ENCODE assay signal across 8 mouse cellular contexts in the genomic region with DNA sequence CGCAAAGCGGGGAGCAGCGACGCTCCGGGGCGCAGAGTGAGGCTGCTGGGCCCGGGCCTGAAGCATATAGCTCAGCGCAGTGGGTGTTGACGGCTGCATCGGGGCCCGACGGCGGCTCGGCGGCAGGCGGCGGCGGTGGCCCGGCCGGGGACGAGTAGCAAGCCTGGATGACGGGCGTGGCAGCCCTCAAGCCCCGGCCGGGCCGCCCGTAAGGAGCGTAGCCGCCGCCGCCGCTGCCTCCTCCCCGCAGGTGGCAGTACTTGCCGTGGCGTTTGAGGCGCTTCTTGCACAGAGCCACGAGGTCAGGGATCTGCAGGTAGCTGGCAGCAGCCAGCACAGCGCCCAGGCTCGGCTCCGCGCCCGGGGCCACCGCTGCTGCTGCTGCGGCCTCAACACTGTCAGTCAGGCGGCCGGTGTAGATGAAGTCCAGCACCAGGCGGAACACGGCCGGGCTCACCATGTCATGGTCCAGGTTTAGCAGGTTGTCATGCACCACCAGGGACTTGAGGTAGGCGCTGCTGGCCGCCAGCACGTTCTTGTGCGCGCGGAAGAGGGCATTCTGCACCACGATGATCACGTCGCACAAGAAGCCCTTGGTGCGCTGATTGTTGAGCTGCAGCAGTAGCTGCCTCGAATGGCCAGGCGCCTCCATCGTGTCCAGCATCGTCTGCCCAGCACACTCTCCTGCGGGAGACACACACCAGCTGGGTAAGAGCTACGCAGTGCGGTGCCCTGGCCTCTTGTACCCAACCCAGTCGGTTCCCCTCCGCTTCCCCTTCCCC. TPM values are rescaled to one million over a fixed set of nuclear protein-coding genes. Genes with fewer than 3 reads are reported as not detected.
DNase-seq lines count a peak whose midpoint lies in the region; ATAC-seq and TF ChIP-seq lines count a peak whose summit lies in the region.

No protein-coding gene starts in this region.

- peak; percentile 65 for DNase-seq in gastrocnemius, adult 2 months
- DNase-seq in gastrocnemius, adult 8-10 months (ENCODE audit: low spot score in 2 of 2): no peak
- no peak for DNase-seq in G1E (ENCODE audit: low spot score)
- DNase-seq in forebrain, postnatal 0 days: peak; percentile 27
- DNase-seq in lung, postnatal 36 days: peak; percentile 56
- DNase-seq in thymus, postnatal 14 days: peak; percentile 60
- DNase-seq in urinary bladder, postnatal 36 days (ENCODE audit: low spot score in 2 of 2): no peak

- H3K27me3 ChIP-seq in G1E (ENCODE audit: insufficient read depth, low read length): peaks cover 43% of the 10 kb centered on the region
- peaks cover 51% of the 10 kb centered on the region for H3K27me3 ChIP-seq in forebrain, postnatal 0 days (ENCODE audit: insufficient read depth, low read length)
- H3K27me3 ChIP-seq in kidney, embryonic 14.5 days (ENCODE audit: control insufficient read depth, insufficient read depth, low read length): peaks cover 65% of the 10 kb centered on the region

- TF ChIP-seq CTCF in gastrocnemius, adult 2 months (IDR thresholded peaks at IDR 0.05): no peak; the same call in 1 of the 2 replicates
- no peak for TF ChIP-seq CTCF in G1E (IDR thresholded peaks at IDR 0.05; ENCODE audit: low read depth, low read length)
- TF ChIP-seq CTCF in forebrain, postnatal 0 days (IDR thresholded peaks at IDR 0.05; ENCODE audit: low read depth): no peak; the same call in 1 of the 2 replicates

- peaks cover 20% of the 10 kb centered on the region for H3K4me1 ChIP-seq in G1E (ENCODE audit: insufficient read depth, low read depth, low read length)
- H3K4me1 ChIP-seq in forebrain, postnatal 0 days (ENCODE audit: insufficient read depth): 0 out of 2 replicates have a peak, but pooled peaks cover 4% of the 10 kb centered on the region
- peaks cover 30% of the 10 kb centered on the region for H3K4me1 ChIP-seq in kidney, embryonic 14.5 days (ENCODE audit: control insufficient read depth, insufficient read depth, low read length)

- peaks cover 45% of the 10 kb centered on the region for H3K36me3 ChIP-seq in G1E (replicated peaks)
- H3K36me3 ChIP-seq in forebrain, postnatal 0 days (ENCODE audit: insufficient read depth): peaks cover 15% of the 10 kb centered on the region
- H3K36me3 ChIP-seq in kidney, embryonic 14.5 days (ENCODE audit: control insufficient read depth, insufficient read depth, low read length): peaks cover 49% of the 10 kb centered on the region

- peak overlapping the region; percentile 22; the same call in 1 of the 2 replicates for H3K9ac ChIP-seq in forebrain, postnatal 0 days
- H3K9ac ChIP-seq in kidney, embryonic 14.5 days (ENCODE audit: low read depth, low read length): peak overlapping the region; percentile 85

- 5% methylated on average over 61 of the region's 68 CpGs for WGBS in forebrain, postnatal 0 days
- WGBS in kidney, embryonic 14.5 days: 1% methylated on average over 63 of the region's 68 CpGs

- no peak for ATAC-seq in G1E (ENCODE audit: extremely low read depth, insufficient number of reproducible peaks, low FRiP score, poor library complexity, severe bottlenecking)
- no peak for ATAC-seq in forebrain, postnatal 0 days
- no peak for ATAC-seq in kidney, embryonic 14.5 days (ENCODE audit: low FRiP score, low TSS enrichment)

- peak overlapping the region; percentile 92 for H3K27ac ChIP-seq in gastrocnemius, adult 2 months
- H3K27ac ChIP-seq in forebrain, postnatal 0 days (ENCODE audit: low read depth, low read length): no peak overlapping the region
- peak overlapping the region; percentile 96 for H3K27ac ChIP-seq in kidney, embryonic 14.5 days (ENCODE audit: low read depth, low read length)

- peaks cover 56% of the 10 kb centered on the region for H3K9me3 ChIP-seq in G1E (replicated peaks)
- H3K9me3 ChIP-seq in forebrain, postnatal 0 days (ENCODE audit: low read length): no peaks in the 10 kb centered on the region
- no peaks in the 10 kb centered on the region for H3K9me3 ChIP-seq in kidney, embryonic 14.5 days (ENCODE audit: control insufficient read depth, low read length)

- intact Hi-C loops in gastrocnemius, adult 2 months (cut with DNase I): loop anchor here (5.0 kb wide), 1 partner anchor 120 kb away; no protein-coding TSS in a partner anchor

- H3K4me3 ChIP-seq in gastrocnemius, adult 2 months: peak overlapping the region; percentile 94
- H3K4me3 ChIP-seq in G1E (ENCODE audit: low read depth, low read length): peak overlapping the region; percentile 29; the same call in 1 of the 2 replicates
- H3K4me3 ChIP-seq in forebrain, postnatal 0 days (ENCODE audit: low read depth, low read length): peak overlapping the region; percentile 25; the same call in 1 of the 2 replicates
- H3K4me3 ChIP-seq in kidney, embryonic 14.5 days (ENCODE audit: low read length): peak overlapping the region; percentile 77

- peak overlapping the region; percentile 81; the same call in 1 of the 2 replicates for H3K4me2 ChIP-seq in forebrain, postnatal 0 days (ENCODE audit: low read depth)
- peak overlapping the region; percentile 81 for H3K4me2 ChIP-seq in kidney, embryonic 14.5 days (replicated peaks; ENCODE audit: low read depth, low read length)

RNA-seq across cellular contexts. Expression of gene Hic1, which starts 2.3 kb away (rescaled TPM):
- 1 to 10 TPM; 4.6 to 6.6 TPM for total RNA-seq in gastrocnemius, adult 2 months (2021)
- total RNA-seq in gastrocnemius, adult 8-10 months (2022): 1 to 10 TPM; 2.7 to 5.0 (median 4.0) TPM
- not detected in 2 replicates for total RNA-seq in G1E (2014; fragmentation: Nextera tagmentation)
- total RNA-seq in G1E (2017): 0.05 TPM in 1 of 2 replicates, not detected in the other
- 0.22 and 0.29 TPM in 2 replicates for polyA plus RNA-seq in G1E (2012)
- total RNA-seq in forebrain, postnatal 0 days (2014; rRNA removed): 4.2 and 4.5 TPM in 2 replicates
- polyA plus RNA-seq in forebrain, postnatal 0 days (2015; fragmentation: Nextera tagmentation; extraction: Ambion mirVana): 1.7 TPM in 2 replicates
- 16.9 and 26.6 TPM in 2 replicates for polyA plus RNA-seq in kidney, embryonic 14.5 days (2014; fragmentation: Nextera tagmentation; extraction: Ambion mirVana)

RNA-seq across cellular contexts. Expression of gene Ovca2, which starts 11.6 kb away (rescaled TPM):
- total RNA-seq in gastrocnemius, adult 2 months (2021): 1 to 10 TPM; 2.5 to 3.6 TPM
- 1 to 10 TPM; 2.0 to 4.5 (median 2.3) TPM for total RNA-seq in gastrocnemius, adult 8-10 months (2022)
- total RNA-seq in G1E (2014; fragmentation: Nextera tagmentation) (21.0 and 21.8 TPM in 2 replicates), G1E (2017) (20.9 and 21.7 TPM in 2 replicates)
- polyA plus RNA-seq in G1E (2012): 2.0 and 2.4 TPM in 2 replicates
- 15.5 and 19.6 TPM in 2 replicates for total RNA-seq in forebrain, postnatal 0 days (2014; rRNA removed)
- polyA plus RNA-seq in forebrain, postnatal 0 days (2015; fragmentation: Nextera tagmentation; extraction: Ambion mirVana): 11.5 and 16.3 TPM in 2 replicates
- 33.3 and 33.4 TPM in 2 replicates for polyA plus RNA-seq in kidney, embryonic 14.5 days (2014; fragmentation: Nextera tagmentation; extraction: Ambion mirVana)

RNA-seq across cellular contexts. Expression of gene Dph1, which starts 24.0 kb away (rescaled TPM):
- 1 to 10 TPM; 5.5 to 6.2 TPM for total RNA-seq in gastrocnemius, adult 2 months (2021)
- 1 to 10 TPM; 4.2 to 6.9 (median 5.4) TPM for total RNA-seq in gastrocnemius, adult 8-10 months (2022)
- total RNA-seq in G1E (2014; fragmentation: Nextera tagmentation) (4.7 and 10.0 TPM in 2 replicates), G1E (2017) (6.1 and 8.7 TPM in 2 replicates)
- 61.5 and 93.9 TPM in 2 replicates for polyA plus RNA-seq in G1E (2012)
- total RNA-seq in forebrain, postnatal 0 days (2014; rRNA removed): 19.5 and 21.0 TPM in 2 replicates
- polyA plus RNA-seq in forebrain, postnatal 0 days (2015; fragmentation: Nextera tagmentation; extraction: Ambion mirVana): 12.7 and 13.8 TPM in 2 replicates
- polyA plus RNA-seq in kidney, embryonic 14.5 days (2014; fragmentation: Nextera tagmentation; extraction: Ambion mirVana): 25.7 and 29.2 TPM in 2 replicates

RNA-seq across cellular contexts. Expression of gene Rtn4rl1, which starts 26.5 kb away (rescaled TPM):
- total RNA-seq in gastrocnemius, adult 2 months (2021): 1 to 10 TPM in 1 of 2 experiments, under 1 TPM in 1; 0.54 to 1.1 TPM
- total RNA-seq in gastrocnemius, adult 8-10 months (2022): 1 to 10 TPM in 1 of 4 experiments, under 1 TPM in 3; 0.63 to 1.3 (median 0.94) TPM
- not detected in 2 replicates for total RNA-seq in G1E (2014; fragmentation: Nextera tagmentation)
- total RNA-seq in G1E (2017): not detected in 2 replicates
- not detected in 2 replicates for polyA plus RNA-seq in G1E (2012)
- total RNA-seq in forebrain, postnatal 0 days (2014; rRNA removed): 10.6 and 11.0 TPM in 2 replicates
- polyA plus RNA-seq in forebrain, postnatal 0 days (2015; fragmentation: Nextera tagmentation; extraction: Ambion mirVana): 11.9 and 15.6 TPM in 2 replicates
- polyA plus RNA-seq in kidney, embryonic 14.5 days (2014; fragmentation: Nextera tagmentation; extraction: Ambion mirVana): 2.7 and 4.2 TPM in 2 replicates

Comparison
In these comparisons a context has a peak if more than half of its experiments do, and no peak if none do; other contexts are left out.
1. DNase-seq: peak in gastrocnemius, adult 2 months (single experiment), forebrain, postnatal 0 days (single experiment), lung, postnatal 36 days (single experiment) and thymus, postnatal 14 days (single experiment); none in gastrocnemius, adult 8-10 months (0 of 2), G1E (single experiment) and urinary bladder, postnatal 36 days (0 of 2).
2. H3K4me3 ChIP-seq: peak in every context shown above with its lines; median percentile 94 in gastrocnemius, adult 2 months; 77 in kidney, embryonic 14.5 days; 29 in G1E; 25 in forebrain, postnatal 0 days.